Mouse (Mus musculus) E14TG2a.4 (cell line): Measurements from ENCODE around the gene Cxcl3.

Source experiments
- H3K27me3 ChIP-seq: 2 replicates; pipeline ENCODE4 v1.6.1; 2014; ENCODE audit warnings: low read length, control low read depth; ENCODE audit not compliant: insufficient read depth
- H3K36me3 ChIP-seq: 2 replicates; pipeline ENCODE4 v1.6.1; 2014; ENCODE audit warnings: low read length, control low read depth; ENCODE audit not compliant: insufficient read depth
- H3K4me1 ChIP-seq: replicated peaks from 2 replicates; pipeline ENCODE4 v1.6.1; 2014; ENCODE audit warnings: low read depth, low read length, control low read depth
- H3K4me3 ChIP-seq: replicated peaks from 2 replicates; pipeline ENCODE4 v1.5.1; 2014; ENCODE audit warnings: mild to moderate bottlenecking, low read length
- H3K9me3 ChIP-seq: 2 replicates; pipeline ENCODE4 v1.6.1; 2014; ENCODE audit warnings: low read length, control low read depth
- CTCF ChIP-seq: conservative IDR thresholded peaks from 2 replicates; pipeline ENCODE4 v1.5.1; 2014; ENCODE audit warnings: low read length
- NANOG ChIP-seq: IDR thresholded peaks from 2 replicates; pipeline ENCODE4 v1.6.1; 2014; ENCODE audit warnings: borderline replicate concordance, low read length, mixed read lengths
- POU5F1 ChIP-seq: IDR thresholded peaks from 2 replicates; pipeline ENCODE4 v1.6.1; 2014; ENCODE audit warnings: low read length, borderline replicate concordance

The Cxcl3 gene

GRCm38 (mm10) chr5:90763912-90764665 lies 21.8 kb upstream of the Cxcl3 start:
- H3K36me3 ChIP-seq, result no peaks in the 10 kb centered on the region
- peaks cover 18% of the 10 kb centered on the region for H3K27me3 ChIP-seq
- H3K4me1 ChIP-seq, result peaks cover 9% of the 10 kb centered on the region; the same call in 1 of the 2 replicates
- TF ChIP-seq NANOG (no peak), CTCF (no peak)
- H3K9me3 ChIP-seq, result no peaks in the 10 kb centered on the region
- H3K4me3 ChIP-seq, result no peak overlapping the region

GRCm38 (mm10) chr5:90765821-90766606 lies 19.9 kb upstream of the Cxcl3 start:
- Histone ChIP-seq H3K27me3 (peaks cover 6% of the 10 kb centered on the region; the same call in 1 of the 2 replicates), H3K4me3 (no peak overlapping the region), H3K36me3 (no peaks in the 10 kb centered on the region), H3K9me3 (no peaks in the 10 kb centered on the region), H3K4me1 (peaks cover 3% of the 10 kb centered on the region; the same call in 1 of the 2 replicates)
- TF ChIP-seq NANOG (no peak), POU5F1 (no peak), CTCF (no peak)

- H3K9me3 ChIP-seq, result no peaks in the 10 kb centered on the region
- H3K4me3 ChIP-seq, result no peak within 1 kb of the TSS
- peaks cover 3% of the 10 kb centered on the region; the same call in 1 of the 2 replicates for H3K4me1 ChIP-seq
- no peak for TF ChIP-seq CTCF
- TF ChIP-seq NANOG, result no peak
- no peak for TF ChIP-seq POU5F1
- H3K27me3 ChIP-seq, result no peaks in the 10 kb centered on the region
- no peaks in the 10 kb centered on the region for H3K36me3 ChIP-seq
These were observed 17.7 kb upstream of the Cxcl3 start, which contains the start of gene Ppbp for GRCm38 (mm10) chr5:90768218-90768617. Gene Ppbp, plus strand, starts transcription at chr5:90768518.

DNA sequence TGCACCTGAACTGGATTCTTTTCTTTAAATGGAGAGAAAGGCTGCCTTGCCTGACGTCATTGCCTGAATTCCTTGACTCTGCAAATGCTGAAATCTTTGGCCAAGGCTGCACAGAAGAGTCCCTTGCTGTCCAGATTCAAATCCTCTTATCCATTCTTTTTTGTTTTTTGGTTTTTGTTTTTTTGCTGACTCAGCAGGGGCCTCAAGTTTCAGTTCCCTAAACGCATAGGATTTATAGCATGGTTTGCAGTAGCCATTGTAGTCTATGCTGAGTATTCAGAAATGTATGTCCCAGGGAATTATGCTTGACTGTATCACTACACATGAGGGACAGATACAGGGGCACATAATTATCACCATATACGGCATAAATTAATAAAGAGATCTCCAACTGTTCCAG lies 14.5 kb upstream of the Cxcl3 start:
- TF ChIP-seq NANOG (no peak), POU5F1 (no peak), CTCF (no peak)
- Histone ChIP-seq H3K27me3 (no peaks in the 10 kb centered on the region), H3K4me3 (no peak overlapping the region), H3K9me3 (no peaks in the 10 kb centered on the region), H3K36me3 (no peaks in the 10 kb centered on the region), H3K4me1 (peaks cover 3% of the 10 kb centered on the region; the same call in 1 of the 2 replicates)

DNA sequence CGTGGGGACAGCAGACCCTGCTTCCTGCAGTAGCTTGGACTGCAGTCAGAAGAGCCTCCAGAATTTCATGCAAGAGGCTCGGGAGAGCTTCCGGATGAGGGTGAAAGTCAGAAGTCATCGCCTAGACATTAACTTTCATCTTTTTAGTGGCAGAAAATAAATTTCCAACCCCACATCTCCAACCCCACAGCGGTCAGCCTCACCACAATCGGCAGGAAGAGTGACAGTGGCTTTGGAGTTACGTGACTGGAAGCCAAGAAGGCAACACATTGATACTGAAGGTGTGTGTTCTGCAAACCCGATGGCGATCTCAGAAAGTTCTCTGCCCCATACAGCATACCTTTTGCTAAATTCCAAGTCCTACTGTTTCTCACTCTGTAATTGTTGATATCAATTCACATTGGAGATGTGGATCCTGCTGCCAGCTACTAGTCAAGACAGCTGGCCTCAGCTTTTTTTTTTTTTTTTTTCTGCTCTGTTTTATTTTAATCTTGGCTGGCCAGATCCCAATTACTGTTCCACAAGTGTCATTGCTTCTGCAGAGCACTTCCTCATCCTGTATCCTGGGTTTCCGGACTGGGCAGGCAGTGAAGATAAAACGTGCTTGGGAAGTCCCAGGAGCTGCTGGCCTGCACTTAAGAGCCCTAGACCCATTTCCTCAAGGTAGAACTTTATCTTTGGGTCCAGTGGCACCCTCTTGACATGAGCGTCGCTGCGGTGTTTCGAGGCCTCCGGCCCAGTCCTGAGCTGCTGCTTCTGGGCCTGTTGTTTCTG lies 13.8 kb upstream of the Cxcl3 start, which contains the start of gene Pf4:
TSS of gene Pf4 (plus strand) at position 556 of the 774 bp plus-strand sequence.
- H3K36me3 ChIP-seq, result no peaks in the 10 kb centered on the region
- peaks cover 9% of the 10 kb centered on the region for H3K4me1 ChIP-seq
- no peaks in the 10 kb centered on the region for H3K27me3 ChIP-seq
- no peak for TF ChIP-seq POU5F1
- TF ChIP-seq NANOG, result no peak
- no peak for TF ChIP-seq CTCF
- no peaks in the 10 kb centered on the region for H3K9me3 ChIP-seq
- no peak within 1 kb of the TSS for H3K4me3 ChIP-seq

- TF ChIP-seq POU5F1 (no peak), CTCF (no peak), NANOG (no peak)
These were observed 10.3 kb upstream of the Cxcl3 start for GRCm38 (mm10) chr5:90775562-90775961.

GRCm38 (mm10) chr5:90777621-90778020 lies 8.3 kb upstream of the Cxcl3 start:
- Histone ChIP-seq H3K4me3 (no peak overlapping the region), H3K36me3 (no peaks in the 10 kb centered on the region), H3K4me1 (peaks cover 13% of the 10 kb centered on the region), H3K27me3 (no peaks in the 10 kb centered on the region), H3K9me3 (no peaks in the 10 kb centered on the region)
- no peak for TF ChIP-seq CTCF
- no peak for TF ChIP-seq POU5F1
- TF ChIP-seq NANOG, result no peak

More at GRCm38 (mm10) chr5:90775562-90775961, 10.3 kb upstream of the Cxcl3 start:
- no peaks in the 10 kb centered on the region for H3K27me3 ChIP-seq
- H3K9me3 ChIP-seq, result no peaks in the 10 kb centered on the region
- no peak overlapping the region for H3K4me3 ChIP-seq
- peaks cover 13% of the 10 kb centered on the region for H3K4me1 ChIP-seq
- H3K36me3 ChIP-seq, result no peaks in the 10 kb centered on the region

DNA sequence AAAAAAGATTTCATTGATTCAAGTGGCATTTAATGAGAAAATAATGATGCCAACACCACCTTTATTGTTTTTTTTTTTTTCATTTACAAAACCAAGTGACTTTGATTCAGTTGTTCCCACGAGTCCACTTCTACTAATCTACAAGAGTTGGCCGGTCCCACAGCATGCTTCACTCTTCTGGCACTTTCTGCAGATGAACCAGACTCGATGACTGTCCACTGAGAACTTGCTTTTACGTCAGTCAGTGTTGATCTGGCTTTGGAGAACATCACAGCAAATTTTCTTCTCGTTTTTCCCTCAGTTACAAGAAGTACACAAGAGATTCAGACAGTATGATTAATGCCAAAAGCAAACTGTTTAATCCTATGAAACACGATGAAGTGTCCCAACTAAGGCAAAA lies 7.0 kb upstream of the Cxcl3 start:
- Histone ChIP-seq H3K4me1 (peaks cover 13% of the 10 kb centered on the region), H3K9me3 (no peaks in the 10 kb centered on the region), H3K27me3 (no peaks in the 10 kb centered on the region), H3K36me3 (no peaks in the 10 kb centered on the region), H3K4me3 (no peak overlapping the region)
- TF ChIP-seq POU5F1 (no peak), CTCF (no peak), NANOG (no peak)
